Mouse (Mus musculus): Measurements from ENCODE around the gene Otulin.

The Otulin gene

GRCm38 (mm10) chr15:27630601-27631383 lies at the start of gene Otulin:
Gene Otulin, minus strand, starts transcription at chr15:27630693.
- DNase-seq (ENCODE audit: low spot score) = peak; percentile 99

GRCm38 (mm10) chr15:27678511-27678910 lies 48.0 kb upstream of the Otulin start:
- DNase-seq (ENCODE audit: low spot score) = no peak

GRCm38 (mm10) chr15:27677801-27678200 lies 47.3 kb upstream of the Otulin start:
- DNase-seq (ENCODE audit: low spot score) = no peak

DNA sequence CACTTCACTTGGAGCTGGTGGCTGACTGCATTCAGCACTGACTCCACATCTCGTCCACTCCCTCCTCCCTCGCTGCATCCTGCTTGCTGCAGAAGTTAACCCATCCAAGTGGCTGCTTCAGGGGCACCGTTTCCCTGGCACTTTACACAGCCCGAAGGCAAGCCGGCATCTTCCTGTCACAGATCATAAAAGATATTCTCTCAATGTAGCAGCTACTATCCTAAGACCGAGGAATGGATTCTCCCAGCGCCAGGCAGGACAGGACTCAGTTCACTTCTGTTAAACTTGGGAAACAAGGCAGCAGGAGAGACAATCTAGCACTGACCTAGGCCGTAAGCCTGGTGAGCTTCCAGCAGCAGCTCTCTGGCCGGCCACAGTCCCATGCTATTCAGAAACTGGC lies 45.7 kb upstream of the Otulin start:
- no peak for DNase-seq (ENCODE audit: low spot score)

GRCm38 (mm10) chr15:27675122-27675521 lies 44.6 kb upstream of the Otulin start:
- no peak for DNase-seq (ENCODE audit: low spot score)

- DNase-seq (ENCODE audit: low spot score) = no peak
These were observed 43.5 kb upstream of the Otulin start for GRCm38 (mm10) chr15:27674041-27674440.

- no peak for DNase-seq (ENCODE audit: low spot score)
These were observed 42.7 kb upstream of the Otulin start for GRCm38 (mm10) chr15:27673151-27673550.

DNA sequence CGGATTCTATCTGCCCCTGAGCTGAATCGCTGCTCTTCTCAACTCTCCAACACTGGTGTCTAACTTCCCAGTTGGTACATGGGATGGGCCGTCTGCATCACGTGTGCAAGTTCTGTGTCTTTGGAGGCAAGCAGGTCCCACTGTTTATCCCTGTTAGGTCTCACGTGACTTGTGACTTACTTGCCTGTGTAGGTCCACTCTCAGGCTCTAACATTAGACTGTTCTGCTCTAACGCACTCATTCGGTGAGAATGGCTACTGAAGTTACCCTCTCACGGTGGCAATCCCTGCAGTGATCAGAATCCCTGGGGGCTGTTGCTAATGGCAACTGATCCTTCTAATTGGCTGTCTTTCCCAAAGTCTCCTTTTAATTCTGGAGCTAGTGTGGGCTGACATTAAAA lies 41.8 kb upstream of the Otulin start:
- no peak for DNase-seq (ENCODE audit: low spot score)

DNA sequence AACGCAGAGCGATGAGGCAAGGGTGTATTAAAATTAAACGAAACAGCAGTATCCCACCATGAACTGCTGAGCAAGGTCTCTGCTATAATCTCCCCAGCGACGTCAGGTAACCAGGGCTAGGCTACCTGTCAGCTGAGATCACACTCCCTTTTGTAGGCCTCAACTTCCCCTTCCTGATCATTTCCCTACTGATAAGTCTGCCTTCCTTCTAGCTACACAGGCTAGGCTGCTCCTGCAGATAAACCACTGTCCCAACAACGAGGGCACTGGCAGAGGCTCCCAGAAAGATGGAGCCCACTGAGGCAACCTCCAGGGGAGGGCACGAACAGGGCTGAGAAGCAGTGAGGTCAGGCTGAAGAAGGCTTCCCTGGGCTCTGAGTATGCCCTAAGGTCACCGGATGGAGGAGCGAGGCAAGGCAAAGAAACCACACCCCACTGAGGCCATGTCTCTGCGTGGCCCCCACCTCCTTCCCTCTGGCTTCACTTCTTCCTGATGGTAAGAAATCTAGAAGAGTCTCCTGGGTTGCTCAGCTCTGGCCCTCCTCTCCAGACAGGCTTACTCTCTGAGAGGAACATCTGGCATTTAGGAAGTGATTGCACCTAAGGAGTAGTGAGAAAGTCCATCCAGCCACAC lies 41.2 kb upstream of the Otulin start:
- DNase-seq (ENCODE audit: low spot score) = no peak

- DNase-seq (ENCODE audit: low spot score) = no peak
These were observed 40.2 kb upstream of the Otulin start for GRCm38 (mm10) chr15:27670708-27671107.

GRCm38 (mm10) chr15:27669931-27670411 lies 39.5 kb upstream of the Otulin start:
- no peak for DNase-seq (ENCODE audit: low spot score)

- no peak for DNase-seq (ENCODE audit: low spot score)
These were observed 38.8 kb upstream of the Otulin start for GRCm38 (mm10) chr15:27669276-27669675.

GRCm38 (mm10) chr15:27668557-27668956 lies 38.1 kb upstream of the Otulin start:
- DNase-seq (ENCODE audit: low spot score) = no peak

DNA sequence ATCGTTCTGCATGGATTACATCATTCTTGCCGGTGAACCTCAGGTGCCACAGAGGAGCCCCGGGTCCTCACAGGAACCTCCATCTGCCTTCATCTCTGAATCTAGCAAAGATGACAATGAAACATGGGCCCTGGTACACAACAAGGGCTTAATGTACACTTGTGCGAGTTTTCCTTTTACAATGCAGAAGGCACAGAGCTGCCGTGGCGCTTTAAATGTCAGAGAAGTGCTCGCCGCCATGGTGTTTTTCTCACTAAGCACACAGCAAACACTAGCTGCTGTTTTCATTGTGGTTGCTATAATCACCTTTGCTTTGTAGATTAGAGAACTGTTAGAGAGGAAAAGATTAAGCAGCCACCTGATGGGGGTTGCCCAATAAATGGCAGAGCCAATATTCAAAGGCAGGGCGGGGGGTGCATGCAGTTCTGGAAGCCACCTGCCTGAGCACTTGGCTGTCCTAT lies 37.5 kb upstream of the Otulin start:
- no peak for DNase-seq (ENCODE audit: low spot score)

DNA sequence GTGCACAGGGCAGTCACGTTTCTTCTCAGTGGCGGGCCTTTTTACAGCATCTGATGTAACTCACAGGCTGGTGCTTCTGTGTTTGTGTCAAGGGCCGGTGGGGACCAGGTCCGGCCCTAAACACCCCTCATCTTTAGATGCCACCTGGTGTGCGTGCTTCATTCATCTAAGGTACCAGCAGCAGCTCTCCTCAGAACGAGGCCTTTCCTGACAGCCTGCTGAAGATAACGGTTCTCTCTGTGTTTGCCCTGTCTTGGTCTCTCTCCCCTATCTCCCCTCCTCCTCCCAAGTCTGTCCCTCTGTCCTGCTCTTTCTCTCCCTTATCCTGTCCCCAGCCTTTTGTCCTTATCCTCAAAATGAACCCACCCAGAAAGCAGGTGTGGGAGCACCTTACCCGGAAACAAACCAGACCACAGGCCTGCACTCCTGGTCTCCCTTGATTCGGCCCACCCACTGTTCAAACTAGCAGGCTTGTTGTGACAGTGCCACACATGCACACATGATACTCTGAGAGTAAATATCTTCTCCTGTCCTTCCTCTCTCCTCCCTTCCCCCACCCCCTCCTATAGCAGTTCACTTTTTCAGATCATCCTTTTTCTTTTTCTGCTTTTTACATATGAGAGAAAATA lies 36.5 kb upstream of the Otulin start:
- DNase-seq (ENCODE audit: low spot score) = peak; percentile 4

GRCm38 (mm10) chr15:27665392-27665911 lies 35.0 kb upstream of the Otulin start:
- DNase-seq (ENCODE audit: low spot score) = peak; percentile 50

DNA sequence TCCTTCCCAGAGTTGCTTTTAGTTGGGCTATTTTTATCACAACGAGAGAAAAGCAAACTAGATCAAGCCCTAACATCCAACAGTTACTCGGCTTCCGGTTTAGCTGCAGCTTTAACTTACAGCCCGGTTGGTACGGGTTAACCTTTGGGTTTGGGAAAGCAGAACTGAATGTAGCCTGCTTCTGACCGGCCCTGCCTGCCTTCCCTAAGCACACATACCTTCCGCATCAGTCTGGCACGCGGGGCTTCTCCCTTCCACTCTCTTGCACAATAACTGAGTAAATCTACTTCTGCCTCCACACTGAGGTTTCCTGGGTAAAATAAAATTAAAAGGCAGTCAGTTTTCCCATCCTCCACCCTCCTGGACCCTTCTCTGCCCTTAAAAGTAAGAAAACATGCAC lies 33.6 kb upstream of the Otulin start:
- DNase-seq (ENCODE audit: low spot score) = peak; percentile 47

GRCm38 (mm10) chr15:27662699-27663098 lies 32.2 kb upstream of the Otulin start:
- DNase-seq (ENCODE audit: low spot score) = no peak

DNA sequence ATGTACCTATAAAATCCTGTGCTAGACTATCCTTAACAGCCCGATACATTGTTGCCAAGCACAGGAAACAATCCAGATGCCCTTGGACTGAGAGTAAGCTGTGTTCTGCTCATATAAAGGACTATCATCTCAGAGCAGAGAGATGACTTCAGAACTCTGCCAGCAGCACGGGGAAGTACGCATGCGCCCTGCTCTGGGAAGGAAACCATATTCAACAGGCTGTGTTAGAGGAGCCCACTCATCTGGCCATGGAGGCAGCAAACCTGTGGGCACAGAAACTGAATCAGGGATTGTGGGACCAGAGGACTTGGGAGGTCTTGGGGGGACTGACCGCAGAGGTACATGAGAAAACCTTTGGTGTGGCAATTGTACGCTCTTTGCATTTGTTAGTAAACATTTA lies 31.2 kb upstream of the Otulin start:
- no peak for DNase-seq (ENCODE audit: low spot score)

- peak; percentile 94 for DNase-seq (ENCODE audit: low spot score)
These were observed 29.2 kb upstream of the Otulin start for GRCm38 (mm10) chr15:27659592-27660244.

GRCm38 (mm10) chr15:27659143-27659542 lies 28.6 kb upstream of the Otulin start:
- no peak for DNase-seq (ENCODE audit: low spot score)

GRCm38 (mm10) chr15:27658356-27658755 lies 27.9 kb upstream of the Otulin start:
- no peak for DNase-seq (ENCODE audit: low spot score)
